Mouse (Mus musculus) left cerebral cortex, postnatal 14 days (tissue): ENCODE data around the gene Usp10. TPM values are rescaled to one million over a fixed set of nuclear protein-coding genes. Genes with fewer than 3 reads are reported as not detected.

Experiments
- DNase-seq, 2 experiments: peaks; one replicate each; pipeline ENCODE4 v3.0.0; 2021 to 2022; ENCODE audit warnings: low spot score in 2 of 2, mixed read lengths in 1 of 2
- intact Hi-C: fragments of 180-260 bp; cut with DNase I; formaldehyde crosslinking; loops from one replicate; pipeline ENCODE4 v1.15.1; 2025
- total RNA-seq, 2 experiments: library from RNA; stranded (reverse); gene quantifications; 2 replicates each; pipeline ENCODE4 v1.2.3; 2021

The Usp10 gene
- total RNA-seq, 2 experiments from 2014 or later = 82.2 to 95.2 TPM

DNA sequence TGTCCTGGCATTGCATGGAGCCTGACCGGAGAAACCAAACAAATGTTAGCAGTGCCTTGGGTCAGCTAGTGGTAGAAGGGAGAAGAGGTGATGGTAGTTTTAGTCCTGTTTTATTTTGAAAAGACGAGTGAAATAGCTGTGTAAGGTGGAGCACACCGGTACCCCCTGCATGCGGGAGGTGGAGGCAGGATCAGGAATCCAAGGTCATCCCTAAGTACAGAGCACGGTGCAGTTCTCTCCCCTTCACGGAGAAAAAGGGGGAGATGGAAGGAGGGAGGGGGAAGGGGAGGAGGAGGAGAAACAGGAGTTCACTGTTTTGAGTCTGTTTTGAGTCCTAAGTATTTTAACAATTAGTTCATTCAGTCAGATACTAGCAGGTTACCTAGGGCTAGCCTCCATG, 2.5 kb downstream of the Usp10 start:
- intact Hi-C loops = no loop called here
- DNase-seq = no peak

GRCm38 (mm10) chr8:119913181-119913580, 3.0 kb downstream of the Usp10 start:
- intact Hi-C loops = no loop called here
- no peak for DNase-seq

DNA sequence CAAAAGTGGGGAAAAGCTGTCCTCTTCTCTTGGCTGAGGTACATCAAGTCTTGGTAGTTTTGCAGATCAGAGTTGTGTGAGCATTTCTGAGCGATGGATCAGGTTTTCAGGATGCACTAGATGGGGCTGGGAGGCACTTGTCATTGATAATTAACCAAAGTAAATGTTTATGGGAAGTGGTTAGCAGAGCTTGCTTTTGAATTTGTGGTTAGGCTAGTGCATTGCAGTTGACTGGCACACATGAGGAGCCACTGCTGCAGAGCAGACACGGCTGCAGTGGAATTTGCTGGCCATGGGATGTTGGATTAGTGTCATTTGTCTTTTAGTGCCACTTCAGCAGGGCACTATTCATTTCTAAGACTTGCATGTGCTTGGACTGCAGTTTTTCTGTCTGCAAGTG, 4.0 kb downstream of the Usp10 start:
- intact Hi-C loops = no loop called here

GRCm38 (mm10) chr8:119915298-119915697, 5.1 kb downstream of the Usp10 start:
- intact Hi-C loops = no loop called here
- DNase-seq = no peak

More for the DNA sequence above, 4.0 kb downstream of the Usp10 start:
- DNase-seq = no peak

DNA sequence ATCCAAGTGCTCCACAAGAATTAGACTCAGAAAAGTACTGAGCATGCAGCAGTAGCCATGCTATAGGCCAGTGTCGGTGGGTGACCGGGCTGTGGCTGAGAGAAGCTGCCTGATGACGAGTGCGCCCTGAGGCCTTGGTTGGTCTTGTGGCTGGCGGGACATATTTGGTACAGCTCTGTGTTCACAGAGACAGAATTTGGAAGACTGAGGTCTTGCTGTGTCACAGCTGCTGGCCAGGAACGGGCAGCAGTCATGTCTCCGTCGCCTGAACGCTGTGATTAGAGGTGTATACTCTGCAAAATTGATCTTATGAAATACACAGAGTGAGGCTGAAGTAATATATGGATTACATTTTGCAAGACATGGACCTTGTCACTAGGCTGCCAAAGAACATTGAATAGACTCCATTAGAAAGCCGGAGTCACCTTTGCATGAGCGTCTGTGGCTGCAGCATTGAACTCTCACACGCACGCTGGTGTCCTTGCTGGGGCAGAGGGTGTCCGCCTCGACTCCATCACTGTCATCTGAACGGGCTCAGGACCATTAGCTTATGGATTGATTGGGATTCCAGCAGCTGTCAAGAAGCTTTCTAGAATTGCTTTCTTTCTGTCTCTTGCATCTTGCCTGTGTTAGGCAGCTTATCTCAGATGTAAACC, 6.2 kb downstream of the Usp10 start:
- no peak for DNase-seq
- intact Hi-C loops = no loop called here

DNA sequence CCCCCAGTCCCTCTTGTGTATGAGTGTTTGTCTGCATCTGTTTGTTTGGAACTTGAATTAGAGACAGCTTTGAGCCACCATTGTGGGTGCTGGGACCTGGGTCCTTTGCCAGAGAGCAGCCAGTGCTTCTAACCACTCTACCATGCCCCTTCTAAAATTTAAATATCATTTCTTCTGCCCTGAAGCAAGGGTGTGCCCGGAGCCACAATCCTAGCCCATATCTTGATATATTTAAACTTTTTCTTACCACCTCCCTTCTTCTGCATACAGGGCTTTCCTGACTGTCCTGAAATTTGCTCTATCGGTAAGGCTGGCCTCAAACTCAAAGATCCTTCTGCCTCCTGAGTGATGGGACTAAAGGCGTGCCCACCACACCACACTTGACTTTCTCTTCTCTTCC, 7.3 kb downstream of the Usp10 start:
- no peak for DNase-seq
- intact Hi-C loops = no loop called here

DNA sequence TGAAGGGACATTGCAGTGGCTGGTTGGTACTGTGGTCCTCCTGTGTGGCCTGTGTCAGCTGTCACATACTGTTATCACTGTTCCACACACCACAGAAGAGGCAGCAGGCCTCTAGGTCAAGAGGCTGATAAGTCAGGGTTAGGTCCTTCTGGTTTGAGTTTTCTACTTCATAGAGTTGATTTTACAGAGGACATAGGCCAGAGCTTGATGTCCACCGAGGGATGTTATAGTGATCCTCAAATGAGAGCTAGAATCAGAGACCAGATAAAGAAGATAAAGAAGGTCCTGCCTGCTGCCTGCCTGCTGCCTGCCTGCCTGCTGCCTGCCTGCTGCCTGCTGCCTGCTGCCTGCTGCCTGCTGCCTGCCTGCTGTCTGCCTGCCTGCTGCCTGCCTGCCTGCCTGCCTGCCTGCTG, 8.0 kb downstream of the Usp10 start:
- intact Hi-C loops = no loop called here
- no peak for DNase-seq

GRCm38 (mm10) chr8:119923259-119923658, 13.1 kb downstream of the Usp10 start:
- DNase-seq = no peak
- intact Hi-C loops = no loop called here

DNA sequence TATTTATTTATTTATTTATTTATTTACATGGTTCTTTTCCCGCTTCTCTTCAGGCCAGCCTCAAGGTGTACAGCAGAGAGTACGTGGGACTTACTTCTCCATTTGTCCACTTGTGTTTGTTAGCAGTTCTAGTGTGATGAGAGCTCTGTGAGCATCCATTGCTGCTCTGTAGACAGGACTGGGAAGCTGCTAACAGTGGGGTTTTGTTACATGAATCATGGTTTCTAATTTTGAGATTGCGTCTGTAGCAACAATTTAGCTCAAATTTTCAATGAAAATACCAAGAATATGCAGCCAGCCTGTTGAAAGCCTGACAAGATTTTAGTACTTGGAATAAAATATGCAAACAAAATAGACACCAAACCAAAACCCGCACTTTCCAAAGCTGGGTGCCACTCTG, 15.3 kb downstream of the Usp10 start:
- intact Hi-C loops = loop anchor here (5.0 kb wide), 1 partner anchor 143 kb away; no protein-coding TSS in a partner anchor

GRCm38 (mm10) chr8:119926474-119926873, 16.3 kb downstream of the Usp10 start:
- intact Hi-C loops = loop anchor here (5.0 kb wide), 1 partner anchor 144 kb away; no protein-coding TSS in a partner anchor
- no peak for DNase-seq

More for the DNA sequence above, 15.3 kb downstream of the Usp10 start:
- no peak for DNase-seq

- intact Hi-C loops = loop anchor here (5.0 kb wide), 1 partner anchor 145 kb away; no protein-coding TSS in a partner anchor
- DNase-seq = peak in 1 of 2 experiments; percentile 32
Observed at GRCm38 (mm10) chr8:119927422-119928092, 17.4 kb downstream of the Usp10 start.

- intact Hi-C loops = no loop called here
- DNase-seq = no peak
Observed at GRCm38 (mm10) chr8:119931317-119931716, 21.2 kb downstream of the Usp10 start.

GRCm38 (mm10) chr8:119933681-119934080, 23.5 kb downstream of the Usp10 start:
- intact Hi-C loops = no loop called here
- no peak for DNase-seq

DNA sequence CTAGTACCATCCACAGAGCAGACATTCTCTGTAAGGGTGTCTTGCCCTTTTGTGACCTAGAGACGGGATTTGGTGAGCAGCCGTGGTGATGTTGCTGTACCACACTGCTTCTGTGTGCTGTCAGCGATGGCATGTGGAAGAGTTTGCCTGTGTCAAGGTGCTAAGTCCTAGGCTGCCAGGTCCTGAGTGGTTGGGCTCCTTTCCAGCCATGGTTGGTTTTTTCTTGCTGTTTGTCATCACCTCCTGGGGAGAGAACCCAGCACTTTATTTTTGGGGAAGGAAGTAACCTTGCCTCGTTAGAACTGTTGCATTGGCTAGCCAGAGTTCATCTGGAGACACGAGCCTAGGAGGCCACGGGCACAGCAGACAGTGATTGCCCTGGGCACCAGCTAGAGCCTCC, 25.4 kb downstream of the Usp10 start:
- DNase-seq = no peak
- intact Hi-C loops = no loop called here

- DNase-seq = no peak
- intact Hi-C loops = no loop called here
Observed at GRCm38 (mm10) chr8:119938481-119938880, 28.3 kb downstream of the Usp10 start.

DNA sequence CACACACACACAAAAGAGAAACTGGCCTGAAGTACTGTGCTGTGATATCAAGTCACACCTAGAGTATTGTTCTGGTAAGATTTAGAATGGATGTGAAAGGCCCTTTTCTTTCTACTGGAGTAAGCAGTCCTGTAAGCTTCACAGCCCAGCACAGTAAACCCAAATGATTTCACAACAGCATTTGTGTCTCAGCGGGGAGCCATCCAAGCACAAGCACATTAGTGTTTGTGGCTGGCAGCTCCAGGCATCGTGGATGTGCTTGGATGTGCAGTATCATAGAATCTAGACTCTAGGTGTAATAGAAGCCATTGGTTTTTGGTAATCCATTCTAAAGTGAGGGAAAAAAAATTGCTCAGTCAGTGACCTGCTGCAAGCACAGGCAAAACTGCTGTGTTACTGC, 29.2 kb downstream of the Usp10 start:
- intact Hi-C loops = no loop called here
- DNase-seq = no peak

DNA sequence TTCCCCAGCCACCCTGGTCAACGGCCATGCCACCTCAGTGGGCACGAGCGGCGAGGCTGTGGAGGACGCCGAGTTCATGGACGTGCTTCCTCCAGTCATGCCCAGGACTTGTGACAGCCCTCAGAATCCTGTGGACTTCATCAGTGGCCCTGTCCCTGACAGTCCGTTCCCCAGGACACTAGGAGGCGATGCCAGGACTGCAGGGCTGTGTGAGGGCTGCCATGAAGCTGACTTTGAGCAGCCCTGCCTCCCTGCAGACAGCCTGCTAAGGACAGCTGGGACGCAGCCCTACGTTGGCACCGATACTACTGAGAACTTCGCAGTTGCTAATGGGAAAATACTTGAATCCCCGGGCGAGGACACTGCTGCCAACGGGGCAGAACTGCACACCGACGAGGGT, 31.3 kb downstream of the Usp10 start:
- intact Hi-C loops = no loop called here
- DNase-seq = no peak

- DNase-seq = no peak
- intact Hi-C loops = loop anchor here (1.0 kb wide), 1 partner anchor 131 kb away; no protein-coding TSS in a partner anchor
Observed at GRCm38 (mm10) chr8:119943616-119944015, 33.5 kb downstream of the Usp10 start.

DNA sequence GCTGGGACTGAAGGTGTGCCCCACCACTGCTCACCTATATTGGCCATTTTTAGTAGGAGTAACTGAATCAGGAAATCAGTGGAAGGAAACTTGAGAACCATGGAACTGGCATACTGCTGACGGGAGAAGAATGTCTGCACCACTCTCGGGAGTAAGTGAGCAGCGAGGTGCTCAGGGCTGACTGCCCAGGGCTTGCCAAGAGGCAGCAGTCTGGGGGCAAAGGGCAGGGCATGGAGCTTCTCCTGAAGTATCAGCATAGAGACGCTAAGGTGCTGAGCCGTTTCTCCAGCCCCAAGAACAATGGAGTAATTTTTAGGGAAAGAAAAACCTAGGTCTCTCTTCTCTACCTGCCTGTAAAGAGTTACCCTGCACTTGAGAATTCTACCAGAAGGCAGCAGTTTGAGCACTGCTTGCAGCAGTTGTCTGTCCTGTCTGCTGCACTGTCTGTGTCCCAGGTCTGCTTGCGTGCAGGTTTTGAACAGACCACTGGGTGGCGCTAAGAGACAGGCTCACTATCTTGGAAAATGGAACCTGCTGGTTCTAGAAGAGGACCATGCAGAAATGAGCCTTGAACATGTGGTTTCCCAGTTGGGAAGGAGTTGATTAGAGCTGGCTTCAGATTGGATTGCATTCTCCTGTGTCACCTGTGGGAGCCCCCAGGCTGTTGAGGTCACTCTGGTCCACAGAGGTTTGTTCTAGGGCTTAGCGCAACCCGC, 34.1 kb downstream of the Usp10 start:
- intact Hi-C loops = loop anchor here (1.0 kb wide), 1 partner anchor 130 kb away; no protein-coding TSS in a partner anchor
- DNase-seq = peak; percentile 83 to 84

DNA sequence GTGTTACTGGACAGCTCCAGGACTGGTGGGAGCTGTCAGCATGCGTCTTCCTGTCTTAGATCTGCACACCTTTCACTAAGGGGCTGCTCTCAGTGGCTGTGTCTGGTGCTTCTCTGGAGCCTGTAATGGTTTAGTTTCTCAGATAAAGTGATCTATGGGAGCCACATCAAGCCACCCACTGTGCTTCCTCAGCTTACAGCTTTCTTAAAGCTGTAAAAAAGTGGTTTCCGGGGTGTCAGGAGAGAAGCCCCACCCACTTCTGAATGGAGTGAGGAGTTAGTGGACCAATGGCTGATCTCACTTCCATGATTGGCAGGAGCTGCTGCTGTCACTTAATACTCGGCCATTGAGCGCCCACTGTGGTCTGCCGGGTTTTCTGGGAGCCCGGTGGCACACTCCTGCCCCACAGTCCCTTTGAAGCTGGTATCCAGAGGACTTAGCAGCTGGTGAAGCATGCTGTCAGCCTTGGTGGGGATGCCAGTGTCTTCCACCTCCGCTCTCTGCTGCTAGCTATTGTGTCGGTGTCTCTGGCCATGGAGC, 36.2 kb downstream of the Usp10 start:
- intact Hi-C loops = no loop called here
- DNase-seq = peak in 1 of 2 experiments; percentile 38
